ENCODE assay signal across 7 mouse cellular contexts in genomic region chr13:53783492-53783891, GRCm38 (mm10).
DNase-seq lines count a peak whose midpoint lies in the region; ATAC-seq lines count a peak whose summit lies in the region.

No protein-coding gene starts in this region.

- no peak overlapping the region for H3K4me3 ChIP-seq in forebrain, embryonic 12.5 days (replicated peaks)
- no peak overlapping the region for H3K4me3 ChIP-seq in hindbrain, embryonic 11.5 days (ENCODE audit: low read depth, low read length)
- no peak overlapping the region for H3K4me3 ChIP-seq in midbrain, embryonic 11.5 days (ENCODE audit: low read depth, low read length)

- no peaks in the 10 kb centered on the region for H3K9me3 ChIP-seq in forebrain, embryonic 12.5 days
- H3K9me3 ChIP-seq in hindbrain, embryonic 11.5 days (ENCODE audit: control insufficient read depth, low read length): no peaks in the 10 kb centered on the region
- H3K9me3 ChIP-seq in midbrain, embryonic 11.5 days (ENCODE audit: control insufficient read depth, low read length): no peaks in the 10 kb centered on the region

- H3K4me1 ChIP-seq in forebrain, embryonic 12.5 days: no peaks in the 10 kb centered on the region
- H3K4me1 ChIP-seq in hindbrain, embryonic 11.5 days (replicated peaks; ENCODE audit: control insufficient read depth, insufficient read depth, low read length): no peaks in the 10 kb centered on the region
- no peaks in the 10 kb centered on the region for H3K4me1 ChIP-seq in midbrain, embryonic 11.5 days (ENCODE audit: control insufficient read depth, insufficient read depth, low read length)

- WGBS in forebrain, embryonic 12.5 days: 26% methylated on average over 6 of the region's 6 CpGs
- 22% methylated on average over 6 of the region's 6 CpGs for WGBS in hindbrain, embryonic 11.5 days
- 27% methylated on average over 6 of the region's 6 CpGs for WGBS in midbrain, embryonic 11.5 days

- ATAC-seq in forebrain, embryonic 12.5 days (ENCODE audit: low FRiP score): peak; percentile 33; the same call in 1 of the 2 replicates
- no peak for ATAC-seq in hindbrain, embryonic 11.5 days (ENCODE audit: low FRiP score)
- ATAC-seq in midbrain, embryonic 11.5 days (ENCODE audit: low FRiP score): peak; percentile 55; the same call in 1 of the 2 replicates

- H3K9ac ChIP-seq in forebrain, embryonic 12.5 days: no peak overlapping the region
- H3K9ac ChIP-seq in hindbrain, embryonic 11.5 days (ENCODE audit: low read depth, low read length): no peak overlapping the region
- no peak overlapping the region for H3K9ac ChIP-seq in midbrain, embryonic 11.5 days (ENCODE audit: low read length)

- H3K27me3 ChIP-seq in forebrain, embryonic 12.5 days: peaks cover 16% of the 10 kb centered on the region
- no peaks in the 10 kb centered on the region for H3K27me3 ChIP-seq in hindbrain, embryonic 11.5 days (ENCODE audit: control insufficient read depth, insufficient read depth, low read length)
- no peaks in the 10 kb centered on the region; the same call in 1 of the 2 replicates for H3K27me3 ChIP-seq in midbrain, embryonic 11.5 days (ENCODE audit: control insufficient read depth, insufficient read depth, low read length)

- DNase-seq in R1 (ENCODE audit: low read depth, low spot score): peak; percentile 68
- peak; percentile 29 for DNase-seq in c-Kit-positive CD71-positive TER-119-negative erythroid progenitor cells, embryonic 14.5 days (ENCODE audit: low read depth)
- peak; percentile 92 for DNase-seq in hindbrain, embryonic 11.5 days (ENCODE audit: low spot score)
- DNase-seq in layer of hippocampus, postnatal 36 days: peak; percentile 56 to 74
- peak; percentile 98 for DNase-seq in midbrain, embryonic 11.5 days (ENCODE audit: low spot score, missing footprints)
- DNase-seq in spleen, postnatal 36 days (ENCODE audit: low spot score in 2 of 2): peak; percentile 1 to 4

- H3K4me2 ChIP-seq in forebrain, embryonic 12.5 days: no peak overlapping the region
- no peak overlapping the region for H3K4me2 ChIP-seq in hindbrain, embryonic 11.5 days (replicated peaks; ENCODE audit: low read depth, low read length)
- H3K4me2 ChIP-seq in midbrain, embryonic 11.5 days: no peak overlapping the region

- no peak overlapping the region for H3K27ac ChIP-seq in forebrain, embryonic 12.5 days
- H3K27ac ChIP-seq in hindbrain, embryonic 11.5 days (ENCODE audit: low read depth, low read length): no peak overlapping the region
- no peak overlapping the region for H3K27ac ChIP-seq in midbrain, embryonic 11.5 days (ENCODE audit: low read depth, low read length)

- no peaks in the 10 kb centered on the region for H3K36me3 ChIP-seq in forebrain, embryonic 12.5 days (replicated peaks)
- H3K36me3 ChIP-seq in hindbrain, embryonic 11.5 days (ENCODE audit: control insufficient read depth, insufficient read depth, low read length): no peaks in the 10 kb centered on the region
- no peaks in the 10 kb centered on the region for H3K36me3 ChIP-seq in midbrain, embryonic 11.5 days (ENCODE audit: control insufficient read depth, insufficient read depth, low read length)

Comparison
In these comparisons a context has a peak if more than half of its experiments do, and no peak if none do; other contexts are left out.
1. DNase-seq: peak in every context shown above with its lines; median percentile 98 in midbrain, embryonic 11.5 days; 92 in hindbrain, embryonic 11.5 days; 68 in R1; 65 in layer of hippocampus, postnatal 36 days; 29 in c-Kit-positive CD71-positive TER-119-negative erythroid progenitor cells, embryonic 14.5 days; 2 in spleen, postnatal 36 days.